Mouse (Mus musculus) bone marrow, adult 2 months (tissue): ENCODE measurements around the gene Ruvbl2. TPM values are rescaled to one million over a fixed set of nuclear protein-coding genes. Genes with fewer than 3 reads are reported as not detected.

ENCODE experiments used
- H3K27ac ChIP-seq: fragments of 200-500 bp; 2 replicates; pipeline ENCODE4 v1.5.1; 2012; ENCODE audit warnings: low read depth, mild to moderate bottlenecking, control low read depth, inconsistent platforms, low read length; ENCODE audit not compliant: control insufficient read depth, poor library complexity, insufficient read depth
- H3K4me1 ChIP-seq: fragments of 200-500 bp; 2 replicates; pipeline ENCODE4 v1.6.1; 2011; ENCODE audit warnings: low read length; ENCODE audit not compliant: control insufficient read depth, insufficient read depth
- H3K4me3 ChIP-seq: fragments of 200-500 bp; replicated peaks from 2 replicates; pipeline ENCODE3; 2011; ENCODE audit warnings: mild to moderate bottlenecking, low read depth, low read length, control low read depth; ENCODE audit not compliant: control insufficient read depth
- CTCF ChIP-seq: fragments of 200-500 bp; IDR thresholded peaks from 2 replicates; pipeline ENCODE4 v1.5.1; 2011; ENCODE audit warnings: low read length, control low read depth; ENCODE audit not compliant: control insufficient read depth, insufficient read depth
- POLR2A ChIP-seq: fragments of 200-500 bp; IDR thresholded peaks from 2 replicates; pipeline ENCODE4 v1.6.1; 2011; ENCODE audit warnings: low read depth, mild to moderate bottlenecking, control low read depth, low read length, borderline replicate concordance; ENCODE audit not compliant: control insufficient read depth
- WGBS: fragments of 180-500 bp; shearing (Covaris S2); methylation state at CpG from one replicate; pipeline ENCODE4 v1.1.7; 2018; 5-methylcytosine and 5-hydroxymethylcytosine counted together
- polyA plus RNA-seq: library from polyadenylated mRNA; stranded (reverse); fragments of >200 nt; gene quantifications from 2 replicates; pipeline ENCODE4 v1.2.4, GENCODE M21; 2011; ENCODE audit warnings: low replicate concordance; ENCODE audit not compliant: missing spikeins, insufficient read depth, insufficient read length

The Ruvbl2 gene
- polyA plus RNA-seq, 1 experiment: 61.4 TPM

DNA sequence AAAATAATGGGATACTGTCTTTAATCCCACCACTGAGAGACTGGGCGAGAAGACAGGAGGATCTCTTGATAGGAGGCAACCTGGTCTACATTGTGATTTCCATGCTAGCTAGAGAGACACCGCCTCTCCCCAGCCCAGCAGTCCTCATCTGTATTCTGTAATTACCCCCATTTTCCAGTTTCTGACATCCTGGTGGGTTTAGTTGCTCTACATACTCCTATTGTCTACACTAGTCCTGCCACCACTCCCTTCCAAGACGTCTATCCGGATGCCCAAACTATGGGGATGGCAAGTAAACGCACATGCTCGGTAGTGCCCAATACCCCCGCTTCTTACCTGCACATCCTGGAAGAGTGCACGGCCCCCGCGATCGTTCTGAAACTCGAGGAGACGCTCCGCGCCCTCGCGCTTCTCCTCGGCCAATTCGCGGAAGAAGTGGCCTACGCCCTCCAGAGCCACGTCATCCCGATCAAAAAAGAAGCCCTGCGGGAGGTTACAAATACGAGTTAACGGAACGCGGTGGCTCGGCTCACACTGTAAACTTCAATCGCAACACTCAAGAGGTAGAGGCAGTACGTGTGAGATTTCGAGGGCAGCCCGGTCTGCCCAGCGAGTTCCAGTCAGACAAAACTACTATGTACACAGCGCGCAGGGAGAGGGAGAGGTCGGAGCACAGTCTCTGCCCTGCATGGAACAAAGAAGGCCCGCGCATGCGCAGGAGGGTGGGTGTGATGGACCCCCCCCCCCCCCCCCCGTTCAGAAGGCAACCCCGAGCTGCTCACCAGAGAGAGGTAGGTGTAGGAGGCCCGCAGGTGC, 21.1 kb upstream of the Ruvbl2 start:
- TF ChIP-seq POLR2A (no peak), CTCF (no peak)
- Histone ChIP-seq H3K27ac (peak overlapping the region; percentile 89), H3K4me1 (peaks cover 4% of the 10 kb centered on the region; the same call in 1 of the 2 replicates), H3K4me3 (peak overlapping the region; percentile 87)
- 1% methylated on average over 43 of the region's 43 CpGs for WGBS

DNA sequence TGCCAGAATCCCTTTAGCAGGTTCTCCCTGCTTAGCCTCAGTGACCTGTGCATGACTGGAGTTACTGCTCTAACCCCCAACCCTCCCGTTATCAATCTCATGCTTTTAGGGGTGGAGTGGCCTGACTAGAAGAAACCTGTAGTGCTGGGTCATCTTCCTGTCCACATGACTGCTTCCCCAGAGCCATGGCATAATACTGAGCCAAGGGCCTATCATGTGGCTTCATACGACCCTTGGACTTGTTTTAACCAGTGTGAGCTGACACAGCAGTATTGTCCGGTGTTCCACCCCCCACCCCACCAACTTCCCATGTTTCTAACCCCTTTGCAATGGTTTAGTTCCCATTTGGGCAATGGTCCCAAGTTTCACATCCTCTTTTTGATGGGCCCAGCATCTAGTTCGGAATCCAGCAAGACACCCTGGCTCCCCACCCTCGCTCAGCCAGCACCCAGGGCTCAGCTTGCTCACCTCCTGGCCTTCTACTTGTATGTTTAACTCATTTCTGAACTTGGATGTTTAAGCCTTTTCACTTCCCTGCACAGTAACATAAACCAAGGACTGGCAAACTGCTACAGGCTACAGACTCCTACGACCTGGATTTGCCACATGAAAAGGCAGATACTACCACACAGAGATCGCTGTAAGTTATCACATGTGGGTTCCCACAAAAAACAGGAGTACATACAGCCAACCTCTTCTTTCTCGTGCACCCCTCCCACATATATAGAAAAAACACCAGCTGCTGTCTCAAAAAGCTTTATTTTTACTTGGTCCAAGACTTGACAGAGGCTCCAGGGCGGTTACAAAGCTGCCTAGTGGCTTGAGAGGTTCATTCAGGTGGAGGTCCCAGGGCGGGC, 19.5 kb upstream of the Ruvbl2 start:
- TF ChIP-seq POLR2A (no peak), CTCF (no peak)
- WGBS: 24% methylated on average over 10 of the region's 10 CpGs
- Histone ChIP-seq H3K4me3 (peak overlapping the region; percentile 51), H3K27ac (peak overlapping the region; percentile 59), H3K4me1 (peaks cover 4% of the 10 kb centered on the region; the same call in 1 of the 2 replicates)

GRCm38 (mm10) chr7:45456721-45457203, 18.9 kb upstream of the Ruvbl2 start:
- peak overlapping the region; percentile 59 for H3K27ac ChIP-seq
- no peak overlapping the region for H3K4me3 ChIP-seq
- 49% methylated on average over 9 of the region's 9 CpGs for WGBS
- no peak for TF ChIP-seq POLR2A
- no peak for TF ChIP-seq CTCF
- H3K4me1 ChIP-seq: peaks cover 4% of the 10 kb centered on the region; the same call in 1 of the 2 replicates

GRCm38 (mm10) chr7:45455932-45456696, 18.2 kb upstream of the Ruvbl2 start:
- Histone ChIP-seq H3K4me3 (no peak overlapping the region), H3K4me1 (peaks cover 4% of the 10 kb centered on the region; the same call in 1 of the 2 replicates), H3K27ac (no peak overlapping the region)
- WGBS: 81% methylated on average over 13 of the region's 13 CpGs
- TF ChIP-seq CTCF: no peak
- no peak for TF ChIP-seq POLR2A

DNA sequence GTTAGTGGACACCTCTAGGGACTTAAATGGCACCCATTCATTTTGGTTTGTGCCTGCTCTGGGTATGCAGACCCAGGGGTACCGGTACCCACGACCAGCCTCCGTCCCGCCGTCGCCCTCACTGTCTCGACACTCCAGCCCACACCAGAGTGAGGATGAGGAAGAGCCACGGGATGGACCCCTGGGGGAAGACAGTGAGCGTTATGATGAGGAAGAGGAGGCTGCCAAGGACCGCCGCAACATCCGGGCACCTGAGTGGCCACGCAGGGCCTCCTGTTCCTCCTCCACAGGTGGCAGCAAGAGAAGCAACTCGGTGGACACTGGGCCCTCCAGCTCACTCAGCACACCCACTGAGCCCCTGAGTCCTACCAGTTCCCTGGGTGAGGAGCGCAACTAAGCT, 17.1 kb upstream of the Ruvbl2 start:
- H3K4me3 ChIP-seq: no peak overlapping the region
- WGBS: 88% methylated on average over 15 of the region's 15 CpGs
- H3K27ac ChIP-seq: no peak overlapping the region
- H3K4me1 ChIP-seq: peaks cover 3% of the 10 kb centered on the region; the same call in 1 of the 2 replicates
- TF ChIP-seq CTCF: no peak
- no peak for TF ChIP-seq POLR2A

DNA sequence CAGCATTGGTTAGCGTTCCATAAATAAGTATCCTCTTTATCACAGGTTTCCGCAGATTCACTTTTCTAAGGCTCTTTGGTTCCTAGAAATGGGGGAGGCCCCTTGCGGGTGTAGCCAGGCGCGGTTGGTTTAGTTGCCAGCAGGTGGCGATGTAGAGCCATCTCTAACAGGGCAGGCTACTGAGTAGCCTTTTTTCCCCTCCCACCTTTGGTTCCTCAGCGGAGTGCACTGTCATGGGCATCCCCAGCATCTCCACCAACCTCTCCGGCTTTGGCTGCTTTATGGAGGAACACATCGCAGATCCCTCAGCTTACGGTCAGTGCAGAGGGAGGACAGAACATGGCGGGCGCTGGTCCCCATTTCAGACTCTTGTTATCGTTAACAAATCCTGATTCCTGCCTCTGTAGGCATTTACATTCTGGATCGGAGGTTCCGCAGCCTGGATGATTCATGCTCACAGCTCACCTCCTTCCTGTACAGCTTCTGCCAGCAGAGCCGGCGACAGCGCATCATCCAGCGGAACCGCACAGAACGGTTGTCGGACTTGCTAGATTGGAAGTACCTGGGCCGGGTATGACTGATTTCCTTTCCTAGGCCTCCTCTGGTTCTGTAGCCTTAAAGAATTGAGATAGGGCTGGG, 13.6 kb upstream of the Ruvbl2 start:
- Histone ChIP-seq H3K4me1 (no peaks in the 10 kb centered on the region), H3K27ac (no peak overlapping the region), H3K4me3 (no peak overlapping the region)
- 59% methylated on average over 23 of the region's 23 CpGs for WGBS
- no peak for TF ChIP-seq POLR2A
- TF ChIP-seq CTCF: peak; percentile 85

GRCm38 (mm10) chr7:45449974-45450373, 12.1 kb upstream of the Ruvbl2 start:
- Histone ChIP-seq H3K4me1 (no peaks in the 10 kb centered on the region), H3K27ac (no peak overlapping the region), H3K4me3 (no peak overlapping the region)
- 85% methylated on average over 1 of the region's 1 CpGs for WGBS
- TF ChIP-seq POLR2A (no peak), CTCF (no peak)
